Mouse (Mus musculus): ENCODE results near the gene Sgcd. TPM values are rescaled to one million over a fixed set of nuclear protein-coding genes. Genes with fewer than 3 reads are reported as not detected.

Gene Sgcd
- total RNA-seq, 1 experiment = 1.0 TPM

GRCm38 (mm10) chr11:47174977-47175376 is 813.8 kb downstream of the Sgcd start:
- H3K4me1 ChIP-seq (ENCODE audit: control insufficient read depth in 2 of 2, insufficient read depth in 2 of 2, low read length in 2 of 2, poor library complexity in 1 of 2) = no peaks in the 10 kb centered on the region

GRCm38 (mm10) chr11:47170926-47171625 is 817.7 kb downstream of the Sgcd start:
- no peak overlapping the region for H3K27ac ChIP-seq (ENCODE audit: insufficient read depth, low read depth, low read length, poor library complexity, severe bottlenecking)
- H3K4me3 ChIP-seq (ENCODE audit: insufficient read depth in 1 of 2, low read depth in 1 of 2, low read length in 2 of 2, poor library complexity in 1 of 2, severe bottlenecking in 1 of 2) = no peak overlapping the region
- no peaks in the 10 kb centered on the region for H3K9me3 ChIP-seq (ENCODE audit: control insufficient read depth, insufficient read depth, low read depth, low read length)
- H3K9ac ChIP-seq (ENCODE audit: insufficient read depth, low read depth, low read length, poor library complexity, severe bottlenecking) = no peak overlapping the region
- H3K36me3 ChIP-seq (ENCODE audit: control insufficient read depth, insufficient read depth, low read length, poor library complexity, severe bottlenecking) = no peaks in the 10 kb centered on the region
- DNase-seq (ENCODE audit: low read depth, low spot score) = no peak
- in situ Hi-C loops (cut with MboI; ENCODE audit: low sequenced_read_pairs in 2 of 2, unreplicated experiment in 2 of 2) = no loop called here
- H3K4me1 ChIP-seq (ENCODE audit: control insufficient read depth in 2 of 2, insufficient read depth in 2 of 2, low read length in 2 of 2, poor library complexity in 1 of 2) = no peaks in the 10 kb centered on the region
- TF ChIP-seq ZC3H11A (IDR thresholded peaks at IDR 0.05; ENCODE audit: borderline replicate concordance, low read depth, low read length) = no peak
- no peak for TF ChIP-seq CHD2 (IDR thresholded peaks at IDR 0.05; ENCODE audit: low read depth, low read length)
- TF ChIP-seq ZNF384 (IDR thresholded peaks at IDR 0.05; ENCODE audit: low read depth, low read length) = no peak
- TF ChIP-seq MAFK (IDR thresholded peaks at IDR 0.05; ENCODE audit: insufficient read depth, low read depth, low read length) = no peak
- TF ChIP-seq HCFC1 (IDR thresholded peaks at IDR 0.05; ENCODE audit: borderline replicate concordance, insufficient read depth, low read length) = no peak

More at GRCm38 (mm10) chr11:47174977-47175376, 813.8 kb downstream of the Sgcd start:
- H3K9me3 ChIP-seq (ENCODE audit: control insufficient read depth, insufficient read depth, low read depth, low read length) = no peaks in the 10 kb centered on the region
- no peak for DNase-seq (ENCODE audit: low read depth, low spot score)
- no peaks in the 10 kb centered on the region for H3K36me3 ChIP-seq (ENCODE audit: control insufficient read depth, insufficient read depth, low read length, poor library complexity, severe bottlenecking)
- H3K4me3 ChIP-seq (ENCODE audit: insufficient read depth in 1 of 2, low read depth in 1 of 2, low read length in 2 of 2, poor library complexity in 1 of 2, severe bottlenecking in 1 of 2) = no peak overlapping the region
- no peak overlapping the region for H3K27ac ChIP-seq (ENCODE audit: insufficient read depth, low read depth, low read length, poor library complexity, severe bottlenecking)
- in situ Hi-C loops (cut with MboI; ENCODE audit: low sequenced_read_pairs in 2 of 2, unreplicated experiment in 2 of 2) = no loop called here
- TF ChIP-seq HCFC1 (IDR thresholded peaks at IDR 0.05; ENCODE audit: borderline replicate concordance, insufficient read depth, low read length) = no peak
- TF ChIP-seq MAFK (IDR thresholded peaks at IDR 0.05; ENCODE audit: insufficient read depth, low read depth, low read length) = peak; percentile 73; the same call in 1 of the 2 replicates
- no peak for TF ChIP-seq CHD2 (IDR thresholded peaks at IDR 0.05; ENCODE audit: low read depth, low read length)
- TF ChIP-seq ZNF384 (IDR thresholded peaks at IDR 0.05; ENCODE audit: low read depth, low read length) = no peak
- no peak overlapping the region for H3K9ac ChIP-seq (ENCODE audit: insufficient read depth, low read depth, low read length, poor library complexity, severe bottlenecking)

- in situ Hi-C loops (cut with MboI; ENCODE audit: low sequenced_read_pairs in 2 of 2, unreplicated experiment in 2 of 2) = no loop called here
- Histone ChIP-seq H3K9ac (ENCODE audit: insufficient read depth, low read depth, low read length, poor library complexity, severe bottlenecking) (no peak overlapping the region), H3K27ac (ENCODE audit: insufficient read depth, low read depth, low read length, poor library complexity, severe bottlenecking) (no peak overlapping the region)
Measured at GRCm38 (mm10) chr11:47167376-47167775, 821.4 kb downstream of the Sgcd start.

GRCm38 (mm10) chr11:47158089-47158488 is 830.7 kb downstream of the Sgcd start:
- no peaks in the 10 kb centered on the region for H3K36me3 ChIP-seq (ENCODE audit: control insufficient read depth, insufficient read depth, low read length, poor library complexity, severe bottlenecking)
- H3K9ac ChIP-seq (ENCODE audit: insufficient read depth, low read depth, low read length, poor library complexity, severe bottlenecking) = no peak overlapping the region
- no peak for TF ChIP-seq ZNF384 (IDR thresholded peaks at IDR 0.05; ENCODE audit: low read depth, low read length)
- no peaks in the 10 kb centered on the region for H3K4me1 ChIP-seq (ENCODE audit: control insufficient read depth in 2 of 2, insufficient read depth in 2 of 2, low read length in 2 of 2, poor library complexity in 1 of 2)
- in situ Hi-C loops (cut with MboI; ENCODE audit: low sequenced_read_pairs in 2 of 2, unreplicated experiment in 2 of 2) = no loop called here
- H3K27ac ChIP-seq (ENCODE audit: insufficient read depth, low read depth, low read length, poor library complexity, severe bottlenecking) = no peak overlapping the region
- no peak overlapping the region for H3K4me3 ChIP-seq (ENCODE audit: insufficient read depth in 1 of 2, low read depth in 1 of 2, low read length in 2 of 2, poor library complexity in 1 of 2, severe bottlenecking in 1 of 2)
- no peak for DNase-seq (ENCODE audit: low read depth, low spot score)
- no peaks in the 10 kb centered on the region for H3K9me3 ChIP-seq (ENCODE audit: control insufficient read depth, insufficient read depth, low read depth, low read length)

More at GRCm38 (mm10) chr11:47167376-47167775, 821.4 kb downstream of the Sgcd start:
- DNase-seq (ENCODE audit: low read depth, low spot score) = no peak
- Histone ChIP-seq H3K36me3 (ENCODE audit: control insufficient read depth, insufficient read depth, low read length, poor library complexity, severe bottlenecking) (no peaks in the 10 kb centered on the region), H3K4me3 (ENCODE audit: insufficient read depth in 1 of 2, low read depth in 1 of 2, low read length in 2 of 2, poor library complexity in 1 of 2, severe bottlenecking in 1 of 2) (no peak overlapping the region), H3K4me1 (ENCODE audit: control insufficient read depth in 2 of 2, insufficient read depth in 2 of 2, low read length in 2 of 2, poor library complexity in 1 of 2) (no peaks in the 10 kb centered on the region), H3K9me3 (ENCODE audit: control insufficient read depth, insufficient read depth, low read depth, low read length) (no peaks in the 10 kb centered on the region)
- no peak for TF ChIP-seq MAFK (IDR thresholded peaks at IDR 0.05; ENCODE audit: insufficient read depth, low read depth, low read length)
- no peak for TF ChIP-seq CHD2 (IDR thresholded peaks at IDR 0.05; ENCODE audit: low read depth, low read length)
- TF ChIP-seq ZC3H11A (IDR thresholded peaks at IDR 0.05; ENCODE audit: borderline replicate concordance, low read depth, low read length) = no peak
- TF ChIP-seq ZNF384 (IDR thresholded peaks at IDR 0.05; ENCODE audit: low read depth, low read length) = no peak
- no peak for TF ChIP-seq HCFC1 (IDR thresholded peaks at IDR 0.05; ENCODE audit: borderline replicate concordance, insufficient read depth, low read length)
